Mouse (Mus musculus): ENCODE data around the gene Crabp2. TPM values are rescaled to one million over a fixed set of nuclear protein-coding genes. Genes with fewer than 3 reads are reported as not detected.

Crabp2 gene
- total RNA-seq, 2 experiments from 2014 or later, result 1.4 to 2.6 TPM

Other genes with a start within 250 kb of the Crabp2 start
- 1 to 10 TPM in 1 of 2 experiments, under 1 TPM in 1; 0.89 to 1.1 TPM for gene Lrrc71, start 200.0 kb upstream of the Crabp2 start, total RNA-seq (2021)
- under 1 TPM; 0.25 to 0.32 TPM for gene Ntrk1, start 153.5 kb upstream of the Crabp2 start, total RNA-seq (2021)
- under 1 TPM; 0.15 TPM for gene Insrr, start 151.7 kb upstream of the Crabp2 start, total RNA-seq (2021)
- gene Pear1, start 124.4 kb upstream of the Crabp2 start, total RNA-seq (2021), result 10 to 100 TPM in 1 of 2 experiments, 1 to 10 TPM in 1; 7.1 to 11.6 TPM
- gene Sh2d2a, start 101.9 kb upstream of the Crabp2 start, total RNA-seq (2021), result not detected
- 10 to 100 TPM; 56.0 to 61.0 TPM for gene Prcc, start 63.1 kb upstream of the Crabp2 start, total RNA-seq (2021)
- 100 to 1,000 TPM; 144 to 153 TPM for gene Hdgf, start 42.3 kb upstream of the Crabp2 start, total RNA-seq (2021)
- gene Mrpl24, start 29.2 kb upstream of the Crabp2 start, total RNA-seq (2021), result 10 to 100 TPM; 52.3 to 55.2 TPM
- gene Isg20l2, start 18.4 kb upstream of the Crabp2 start, total RNA-seq (2021), result 10 to 100 TPM; 13.9 to 15.1 TPM
- 10 to 100 TPM; 22.3 to 22.8 TPM for gene Rrnad1, start 17.9 kb upstream of the Crabp2 start, total RNA-seq (2021)
- 1 to 10 TPM; 3.6 to 4.7 TPM for gene Nes, start 22.4 kb downstream of the Crabp2 start, total RNA-seq (2021)
- gene Bcan, start 51.6 kb downstream of the Crabp2 start, total RNA-seq (2021), result 100 to 1,000 TPM; 281 to 298 TPM
- 10 to 100 TPM; 33.0 to 33.4 TPM for gene Hapln2, start 78.9 kb downstream of the Crabp2 start, total RNA-seq (2021)
- gene Gpatch4, start 94.4 kb downstream of the Crabp2 start, total RNA-seq (2021), result 10 to 100 TPM; 16.3 to 16.5 TPM
- gene Naxe, start 109.8 kb downstream of the Crabp2 start, total RNA-seq (2021), result 10 to 100 TPM; 81.9 to 82.9 TPM
- gene Ttc24, start 129.6 kb downstream of the Crabp2 start, total RNA-seq (2021), result not detected
- gene Iqgap3, start 133.3 kb downstream of the Crabp2 start, total RNA-seq (2021), result under 1 TPM; 0.13 to 0.22 TPM
- gene Mef2d, start 193.7 kb downstream of the Crabp2 start, total RNA-seq (2021), result 100 to 1,000 TPM; 194 to 205 TPM